Mouse (Mus musculus) cerebellum, adult 9-11 months (tissue): ENCODE results near the gene Efcc1.

ENCODE experiments used
- DNase-seq: peaks from one replicate; pipeline ENCODE4 v3.0.0; 2022

Gene Efcc1

GRCm38 (mm10) chr6:87730591-87731462 lies at the start of gene Efcc1:
Gene Efcc1 (plus strand): TSS chr6:87730869.
- DNase-seq = no peak

GRCm38 (mm10) chr6:87695947-87696346 lies 34.7 kb upstream of the Efcc1 start:
- DNase-seq = no peak

DNA sequence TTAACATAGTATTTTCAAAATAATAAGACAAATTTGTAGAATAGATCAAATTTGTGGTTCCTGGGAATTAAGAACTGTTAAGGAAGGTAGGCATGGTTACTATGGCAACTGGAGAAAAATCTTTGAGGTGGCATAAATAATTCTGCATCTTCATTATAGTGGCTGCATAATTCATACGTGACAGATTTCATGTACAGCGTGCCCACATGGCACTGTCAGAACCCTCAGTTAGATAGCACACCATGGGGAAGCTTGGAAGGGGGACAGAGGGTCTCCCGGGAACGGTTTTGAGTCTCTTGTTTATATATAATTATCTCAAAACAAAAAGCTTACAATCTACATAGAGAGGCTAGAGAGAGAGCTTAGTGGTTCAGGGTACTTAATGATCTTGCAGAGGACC lies 34.1 kb upstream of the Efcc1 start:
- DNase-seq = no peak

DNA sequence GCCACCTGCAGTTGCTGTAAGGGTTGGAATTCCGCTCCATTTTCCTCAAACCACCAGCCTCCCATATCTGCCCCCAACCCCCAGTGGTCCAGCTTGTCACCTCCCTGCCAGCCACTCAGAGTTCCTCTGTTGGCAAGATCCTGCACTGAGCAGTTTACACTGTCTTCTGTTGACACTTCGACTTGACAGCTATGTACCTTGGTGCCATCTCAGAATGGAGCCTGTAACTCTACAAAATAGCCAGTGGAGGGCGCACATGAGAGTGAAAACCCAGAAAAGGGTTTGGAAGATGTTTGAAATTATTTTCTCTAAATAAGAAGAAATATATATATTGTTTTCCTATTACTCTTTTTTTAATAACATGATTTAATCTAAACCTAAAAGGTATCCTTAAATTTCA lies 24.4 kb upstream of the Efcc1 start:
- DNase-seq = no peak

GRCm38 (mm10) chr6:87712311-87712710 lies 18.4 kb upstream of the Efcc1 start:
- no peak for DNase-seq

- DNase-seq = no peak
These were observed 16.6 kb upstream of the Efcc1 start for GRCm38 (mm10) chr6:87714091-87714490.

GRCm38 (mm10) chr6:87722631-87723030 lies 8.0 kb upstream of the Efcc1 start:
- no peak for DNase-seq

DNA sequence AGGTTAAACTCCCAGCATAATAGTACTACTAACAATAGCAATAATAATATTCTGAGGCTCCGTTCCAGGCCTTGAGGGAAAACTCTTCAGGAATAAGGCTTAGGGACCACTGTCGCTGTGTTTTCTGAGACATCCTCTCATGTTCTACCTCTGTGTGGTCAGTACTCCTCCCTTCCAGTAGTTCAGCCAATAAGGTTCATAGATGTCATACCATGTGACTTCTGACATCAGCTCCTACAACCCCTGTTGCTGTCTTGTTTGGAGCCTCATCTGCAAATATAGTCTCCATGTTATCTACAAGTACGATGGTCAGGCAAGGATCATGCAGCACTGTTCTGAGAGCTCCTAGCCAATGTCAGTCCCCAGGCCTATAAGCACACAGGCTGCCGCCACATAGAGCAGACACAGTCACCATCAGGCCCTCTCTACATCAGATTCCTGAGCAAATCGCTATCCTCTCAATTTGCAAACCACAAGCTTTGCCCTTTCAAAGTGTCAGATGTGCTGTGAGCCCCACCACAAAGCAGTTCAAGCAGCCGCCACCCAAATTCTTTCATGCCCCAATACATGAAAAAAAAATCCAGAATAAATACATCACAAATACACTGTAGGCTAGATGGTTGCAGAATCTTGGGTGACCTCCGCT lies 5.3 kb upstream of the Efcc1 start:
- no peak for DNase-seq

DNA sequence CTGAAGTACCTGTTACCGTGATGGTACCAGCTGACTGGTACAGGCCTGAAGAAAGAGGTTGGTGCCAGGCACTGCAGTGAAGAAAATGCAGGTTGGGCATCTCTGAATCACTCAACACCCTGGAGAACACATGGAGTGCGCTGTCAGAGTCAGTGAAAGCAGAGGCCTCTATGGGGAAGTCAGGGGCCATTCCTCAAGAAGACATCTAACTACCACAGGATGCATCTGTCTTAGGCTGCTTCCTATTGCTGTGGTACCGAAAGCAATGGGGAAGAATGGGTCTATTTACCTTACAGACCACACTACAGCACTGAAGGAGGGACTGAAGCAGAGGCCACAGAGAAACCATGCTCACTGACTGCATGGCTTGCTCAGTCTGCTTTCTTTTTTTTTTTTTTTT lies 2.6 kb upstream of the Efcc1 start:
- DNase-seq = no peak

GRCm38 (mm10) chr6:87730141-87730540 lies 528 bp upstream of the Efcc1 start:
- DNase-seq = no peak

- DNase-seq = no peak
These were observed 910 bp downstream of the Efcc1 start for GRCm38 (mm10) chr6:87731463-87732095.

GRCm38 (mm10) chr6:87732151-87733011 lies 1.7 kb downstream of the Efcc1 start:
- no peak for DNase-seq

- no peak for DNase-seq
These were observed 2.7 kb downstream of the Efcc1 start for GRCm38 (mm10) chr6:87733131-87733930.

DNA sequence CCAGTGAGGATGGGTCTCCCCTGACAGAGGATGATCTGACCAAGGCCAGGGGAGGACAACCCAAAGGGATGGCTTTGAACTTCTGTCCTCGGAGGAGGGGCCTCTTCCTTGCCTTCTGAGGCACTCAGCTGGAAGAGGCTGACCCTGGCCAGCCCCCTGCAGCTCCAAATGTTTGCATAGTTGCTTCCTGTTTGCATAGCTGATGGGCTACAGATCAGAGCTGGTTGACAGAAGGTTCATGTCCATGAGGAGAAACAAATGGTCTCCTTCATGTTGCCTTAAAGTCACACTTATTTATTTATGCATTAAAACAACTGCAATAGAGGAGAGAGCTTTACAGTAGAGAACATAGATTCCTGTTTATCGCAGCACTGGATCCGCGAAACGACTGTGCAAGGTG lies 3.5 kb downstream of the Efcc1 start:
- DNase-seq = no peak

GRCm38 (mm10) chr6:87736923-87737322 lies 6.3 kb downstream of the Efcc1 start:
- DNase-seq = no peak

GRCm38 (mm10) chr6:87737921-87738626 lies 7.4 kb downstream of the Efcc1 start:
- no peak for DNase-seq

DNA sequence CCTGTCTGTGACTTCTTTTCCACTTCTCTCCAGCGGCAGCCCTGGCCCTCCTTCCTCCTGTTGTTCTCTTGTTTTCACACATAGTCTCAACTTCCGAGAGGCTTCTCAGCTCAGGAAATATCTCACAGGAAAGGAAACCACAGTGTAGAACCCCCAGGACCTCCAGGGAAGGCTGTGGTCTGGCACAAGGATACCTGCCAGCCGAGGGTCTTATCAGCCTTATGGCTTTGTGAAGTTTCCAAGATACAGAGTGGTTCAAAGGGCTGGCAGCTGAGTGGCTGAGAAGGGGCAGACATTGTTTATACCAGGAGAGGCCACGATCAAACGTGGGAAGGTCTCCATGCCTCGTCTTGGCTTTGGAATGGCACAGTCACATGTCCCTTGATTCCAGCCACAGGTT lies 9.2 kb downstream of the Efcc1 start:
- DNase-seq = no peak

- no peak for DNase-seq
These were observed 9.8 kb downstream of the Efcc1 start for GRCm38 (mm10) chr6:87740496-87740895.

GRCm38 (mm10) chr6:87741978-87742377 lies 11.3 kb downstream of the Efcc1 start:
- DNase-seq = no peak

- DNase-seq = no peak
These were observed 12.1 kb downstream of the Efcc1 start for GRCm38 (mm10) chr6:87742804-87743203.

DNA sequence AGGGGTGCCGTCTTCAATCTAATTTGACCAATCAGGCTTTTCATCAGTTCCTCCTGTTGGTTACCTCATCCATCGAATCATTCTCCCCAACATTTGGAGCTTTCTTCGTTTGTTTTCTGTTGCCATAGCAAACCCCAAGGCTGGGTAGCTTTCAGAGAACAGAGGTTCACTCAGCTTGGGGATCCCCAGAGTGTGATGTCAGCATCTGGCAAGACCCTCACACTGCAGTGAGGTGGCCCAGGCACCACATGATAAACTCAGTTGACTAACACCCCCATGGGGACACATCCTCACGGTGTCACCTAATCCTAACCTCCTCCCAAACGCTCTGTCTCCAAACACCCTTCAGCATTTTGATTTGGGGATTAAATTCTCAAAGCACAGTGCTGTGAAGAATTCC lies 12.6 kb downstream of the Efcc1 start:
- DNase-seq = no peak
